Mouse (Mus musculus) liver, embryonic 11.5 days (tissue): ENCODE data around the gene Ankrd17. TPM values are rescaled to one million over a fixed set of nuclear protein-coding genes. Genes with fewer than 3 reads are reported as not detected.
A peak's percentile ranks its signal among the peaks of the same experiment; 100 is the strongest.

Experiments
- ATAC-seq: fragments of 200-750 bp; cut with Nextera tagmentation; replicated peaks from 2 replicates; pipeline ENCODE4 v1.8.0; 2017; ENCODE audit warnings: moderate number of reproducible peaks, mild to moderate bottlenecking, moderate TSS enrichment, moderate library complexity; ENCODE audit not compliant: low FRiP score
- DNase-seq: peaks from one replicate; pipeline ENCODE4 v3.0.0-alpha.2; 2017; ENCODE audit warnings: low spot score
- H3K27ac ChIP-seq: fragments of 300-500 bp; sonication (generic); 2 replicates; pipeline ENCODE4 v1.5.1; 2014; ENCODE audit warnings: mild to moderate bottlenecking, low read depth, low read length, control low read depth
- H3K27me3 ChIP-seq: fragments of 300-500 bp; sonication (generic); replicated peaks from 2 replicates; pipeline ENCODE4 v1.6.1; 2014; ENCODE audit warnings: low read length, mixed read lengths; ENCODE audit not compliant: control insufficient read depth, insufficient read depth
- H3K36me3 ChIP-seq: fragments of 300-500 bp; sonication (generic); 2 replicates; pipeline ENCODE4 v1.6.1; 2014; ENCODE audit warnings: mild to moderate bottlenecking, low read length, moderate library complexity, mixed read lengths; ENCODE audit not compliant: control insufficient read depth, insufficient read depth
- H3K4me1 ChIP-seq: fragments of 300-500 bp; sonication (generic); replicated peaks from 2 replicates; pipeline ENCODE4 v1.6.1; 2014; ENCODE audit warnings: low read length, mixed read lengths; ENCODE audit not compliant: control insufficient read depth, insufficient read depth
- H3K4me2 ChIP-seq: fragments of 300-500 bp; sonication (generic); 2 replicates; pipeline ENCODE4 v1.6.1; 2014; ENCODE audit warnings: mild to moderate bottlenecking, control low read depth, moderate library complexity
- H3K4me3 ChIP-seq: fragments of 300-500 bp; sonication (generic); 2 replicates; pipeline ENCODE4 v1.5.1; 2014; ENCODE audit warnings: low read depth, low read length, control low read depth
- H3K9ac ChIP-seq: fragments of 300-500 bp; sonication (generic); 2 replicates; pipeline ENCODE4 v1.6.1; 2014; ENCODE audit warnings: low read depth, low read length, control low read depth
- H3K9me3 ChIP-seq: fragments of 300-500 bp; sonication (generic); 2 replicates; pipeline ENCODE4 v1.6.1; 2016; ENCODE audit warnings: low read length, inconsistent platforms, mixed read lengths; ENCODE audit not compliant: control insufficient read depth
- WGBS: fragments of 180-500 bp; shearing (Covaris S2); extraction: QIAGEN DNeasy Blood & Tissue Kit; methylation state at CpG from one replicate; pipeline ENCODE4 v1.1.7; 2014; 5-methylcytosine and 5-hydroxymethylcytosine counted together
- polyA plus RNA-seq: library from polyadenylated mRNA; unstranded; fragments of >200 nt; fragmentation: Nextera tagmentation; extraction: Ambion mirVana; gene quantifications from 2 replicates; pipeline ENCODE4 v1.2.1, GENCODE M21; 2014

The Ankrd17 gene
- polyA plus RNA-seq, 1 experiment from 2014 or later, result 32.2 TPM

GRCm38 (mm10) chr5:90222937-90223336, 143.4 kb downstream of the Ankrd17 start:
- no peak overlapping the region for H3K27ac ChIP-seq
- peak overlapping the region; percentile 86 for H3K4me3 ChIP-seq
- no peak for ATAC-seq
- 31% methylated on average over 3 of the region's 3 CpGs for WGBS
- H3K36me3 ChIP-seq, result peaks cover 7% of the 10 kb centered on the region
- no peaks in the 10 kb centered on the region for H3K27me3 ChIP-seq
- peak overlapping the region; percentile 83 for H3K9ac ChIP-seq
- peak overlapping the region; percentile 81 for H3K4me2 ChIP-seq
- H3K4me1 ChIP-seq, result peaks cover 6% of the 10 kb centered on the region
- DNase-seq, result no peak
- H3K9me3 ChIP-seq, result no peaks in the 10 kb centered on the region

GRCm38 (mm10) chr5:90217791-90218190, 148.6 kb downstream of the Ankrd17 start:
- Histone ChIP-seq H3K4me3 (no peak overlapping the region), H3K4me1 (peaks cover 2% of the 10 kb centered on the region), H3K9ac (no peak overlapping the region), H3K4me2 (no peak overlapping the region), H3K36me3 (peaks cover 20% of the 10 kb centered on the region), H3K27ac (no peak overlapping the region), H3K27me3 (no peaks in the 10 kb centered on the region), H3K9me3 (no peaks in the 10 kb centered on the region)
- no peak for DNase-seq
- no peak for ATAC-seq
- WGBS, result 90% methylated on average over 3 of the region's 3 CpGs

GRCm38 (mm10) chr5:90217226-90217625, 149.2 kb downstream of the Ankrd17 start:
- peaks cover 20% of the 10 kb centered on the region for H3K36me3 ChIP-seq
- no peak overlapping the region for H3K4me2 ChIP-seq
- ATAC-seq, result no peak
- H3K27me3 ChIP-seq, result no peaks in the 10 kb centered on the region
- no peak overlapping the region for H3K9ac ChIP-seq
- H3K4me1 ChIP-seq, result no peaks in the 10 kb centered on the region
- WGBS, result 91% methylated on average over 12 of the region's 12 CpGs
- no peaks in the 10 kb centered on the region for H3K9me3 ChIP-seq
- DNase-seq, result no peak
- H3K27ac ChIP-seq, result no peak overlapping the region
- no peak overlapping the region for H3K4me3 ChIP-seq

DNA sequence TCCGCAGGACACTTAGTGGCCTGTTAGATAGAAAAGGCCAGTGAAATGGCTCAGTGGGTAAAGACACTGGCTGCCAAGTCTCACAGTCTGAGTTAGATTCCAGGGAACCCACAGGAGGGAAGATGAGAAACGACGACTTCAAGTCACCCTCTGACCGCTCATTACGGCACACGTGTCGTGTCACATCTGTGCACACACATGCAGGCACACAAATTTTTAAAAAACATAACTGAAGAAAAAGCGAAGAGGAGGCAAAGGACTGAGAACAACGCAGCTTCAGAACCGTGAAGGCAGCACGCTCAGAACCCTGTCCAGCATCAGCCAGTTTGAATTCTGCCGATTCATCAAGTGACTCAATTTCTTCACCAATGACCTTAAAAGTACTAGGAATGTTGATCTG, 153.0 kb downstream of the Ankrd17 start:
- H3K27ac ChIP-seq, result no peak overlapping the region
- no peak overlapping the region for H3K9ac ChIP-seq
- H3K9me3 ChIP-seq, result no peaks in the 10 kb centered on the region
- no peaks in the 10 kb centered on the region for H3K4me1 ChIP-seq
- no peaks in the 10 kb centered on the region for H3K27me3 ChIP-seq
- 95% methylated on average over 12 of the region's 12 CpGs for WGBS
- ATAC-seq, result no peak
- peaks cover 18% of the 10 kb centered on the region for H3K36me3 ChIP-seq
- no peak overlapping the region for H3K4me3 ChIP-seq
- no peak overlapping the region for H3K4me2 ChIP-seq
- DNase-seq, result no peak

GRCm38 (mm10) chr5:90203168-90203567, 163.2 kb downstream of the Ankrd17 start:
- Histone ChIP-seq H3K9me3 (no peaks in the 10 kb centered on the region), H3K9ac (no peak overlapping the region), H3K27ac (no peak overlapping the region), H3K4me3 (no peak overlapping the region), H3K36me3 (no peaks in the 10 kb centered on the region), H3K4me1 (no peaks in the 10 kb centered on the region), H3K4me2 (no peak overlapping the region), H3K27me3 (no peaks in the 10 kb centered on the region)
- ATAC-seq, result no peak
- DNase-seq, result no peak
- WGBS, result 15% methylated on average over 5 of the region's 5 CpGs

GRCm38 (mm10) chr5:90202447-90203117, 163.8 kb downstream of the Ankrd17 start:
- 76% methylated on average over 9 of the region's 9 CpGs for WGBS
- no peak overlapping the region for H3K4me3 ChIP-seq
- no peak for DNase-seq
- H3K9ac ChIP-seq, result no peak overlapping the region
- H3K4me2 ChIP-seq, result no peak overlapping the region
- H3K27ac ChIP-seq, result no peak overlapping the region
- ATAC-seq, result no peak
- no peaks in the 10 kb centered on the region for H3K27me3 ChIP-seq
- no peaks in the 10 kb centered on the region for H3K9me3 ChIP-seq
- H3K36me3 ChIP-seq, result no peaks in the 10 kb centered on the region
- no peaks in the 10 kb centered on the region for H3K4me1 ChIP-seq

GRCm38 (mm10) chr5:90199922-90200632, 166.3 kb downstream of the Ankrd17 start:
- no peak for ATAC-seq

GRCm38 (mm10) chr5:90194831-90195230, 171.5 kb downstream of the Ankrd17 start:
- Histone ChIP-seq H3K36me3 (no peaks in the 10 kb centered on the region), H3K4me3 (no peak overlapping the region), H3K27me3 (no peaks in the 10 kb centered on the region), H3K4me2 (no peak overlapping the region), H3K9me3 (no peaks in the 10 kb centered on the region), H3K4me1 (no peaks in the 10 kb centered on the region), H3K9ac (no peak overlapping the region), H3K27ac (no peak overlapping the region)
- ATAC-seq (peak; percentile 47; the same call in 1 of the 2 replicates), DNase-seq (no peak)
- WGBS, result 26% methylated on average over 6 of the region's 6 CpGs

More at GRCm38 (mm10) chr5:90199922-90200632, 166.3 kb downstream of the Ankrd17 start:
- 48% methylated on average over 16 of the region's 16 CpGs for WGBS
- Histone ChIP-seq H3K4me2 (no peak overlapping the region), H3K36me3 (no peaks in the 10 kb centered on the region), H3K27ac (no peak overlapping the region), H3K9me3 (no peaks in the 10 kb centered on the region), H3K4me3 (no peak overlapping the region), H3K27me3 (no peaks in the 10 kb centered on the region), H3K4me1 (no peaks in the 10 kb centered on the region), H3K9ac (no peak overlapping the region)
- DNase-seq, result no peak

DNA sequence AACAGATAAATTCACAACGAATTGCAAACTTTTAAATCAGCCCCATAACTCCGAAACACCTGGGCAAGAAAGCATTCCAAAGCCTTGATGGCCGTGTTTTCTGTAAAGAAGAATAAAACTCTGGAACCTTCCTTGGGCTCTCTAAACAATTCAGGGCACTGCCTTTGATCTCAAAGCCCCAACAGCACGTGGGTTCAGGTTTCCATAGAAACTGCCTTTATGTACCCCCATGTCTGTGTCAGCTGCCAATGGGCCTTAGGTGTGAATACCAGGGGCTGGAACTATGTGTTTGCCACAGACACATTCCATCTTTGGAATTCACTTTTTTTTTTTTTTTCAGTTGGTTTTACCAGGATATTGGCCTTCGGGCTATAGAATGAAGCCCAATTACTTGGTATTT, 183.6 kb downstream of the Ankrd17 start:
- no peak for ATAC-seq
- DNase-seq, result no peak
- WGBS, result 67% methylated on average over 5 of the region's 5 CpGs

More for the DNA sequence above, 183.6 kb downstream of the Ankrd17 start:
- Histone ChIP-seq H3K27me3 (no peaks in the 10 kb centered on the region), H3K4me3 (no peak overlapping the region), H3K27ac (no peak overlapping the region), H3K4me2 (no peak overlapping the region), H3K4me1 (no peaks in the 10 kb centered on the region), H3K36me3 (no peaks in the 10 kb centered on the region), H3K9ac (no peak overlapping the region), H3K9me3 (no peaks in the 10 kb centered on the region)
